Mouse (Mus musculus): Measurements from ENCODE around the gene Tmem165. TPM values are rescaled to one million over a fixed set of nuclear protein-coding genes. Genes with fewer than 3 reads are reported as not detected.

Tmem165 gene
- total RNA-seq, 2 experiments from 2014 or later = 33.9 to 37.4 TPM

DNA sequence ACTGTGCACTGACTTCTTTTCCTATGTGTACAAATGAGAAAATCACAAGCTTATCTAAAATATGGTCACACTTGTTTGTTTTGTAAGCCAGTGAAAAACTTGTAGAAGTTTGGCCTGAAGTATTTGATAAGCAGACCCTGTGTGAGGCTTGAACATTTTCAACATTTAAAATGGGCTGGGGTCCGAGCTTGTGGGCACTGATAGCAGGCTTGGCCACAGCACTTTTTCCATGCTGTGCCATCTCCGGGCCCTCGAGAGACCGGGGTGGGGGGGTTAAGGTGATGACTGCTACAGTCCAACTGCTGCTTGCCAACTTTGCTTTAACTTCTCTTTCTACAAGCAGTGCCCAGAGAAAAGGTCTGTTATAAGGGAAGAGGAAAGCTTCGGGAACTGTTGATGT lies 24.4 kb downstream of the Tmem165 start:
- intact Hi-C loops (cut with DNase I) = no loop called here
- DNase-seq (ENCODE audit: low spot score in 2 of 2) = no peak

- DNase-seq (ENCODE audit: low spot score in 2 of 2) = peak in 1 of 2 experiments; percentile 84
- intact Hi-C loops (cut with DNase I) = no loop called here
Observed at GRCm38 (mm10) chr5:76216691-76217090, 33.0 kb downstream of the Tmem165 start.

DNA sequence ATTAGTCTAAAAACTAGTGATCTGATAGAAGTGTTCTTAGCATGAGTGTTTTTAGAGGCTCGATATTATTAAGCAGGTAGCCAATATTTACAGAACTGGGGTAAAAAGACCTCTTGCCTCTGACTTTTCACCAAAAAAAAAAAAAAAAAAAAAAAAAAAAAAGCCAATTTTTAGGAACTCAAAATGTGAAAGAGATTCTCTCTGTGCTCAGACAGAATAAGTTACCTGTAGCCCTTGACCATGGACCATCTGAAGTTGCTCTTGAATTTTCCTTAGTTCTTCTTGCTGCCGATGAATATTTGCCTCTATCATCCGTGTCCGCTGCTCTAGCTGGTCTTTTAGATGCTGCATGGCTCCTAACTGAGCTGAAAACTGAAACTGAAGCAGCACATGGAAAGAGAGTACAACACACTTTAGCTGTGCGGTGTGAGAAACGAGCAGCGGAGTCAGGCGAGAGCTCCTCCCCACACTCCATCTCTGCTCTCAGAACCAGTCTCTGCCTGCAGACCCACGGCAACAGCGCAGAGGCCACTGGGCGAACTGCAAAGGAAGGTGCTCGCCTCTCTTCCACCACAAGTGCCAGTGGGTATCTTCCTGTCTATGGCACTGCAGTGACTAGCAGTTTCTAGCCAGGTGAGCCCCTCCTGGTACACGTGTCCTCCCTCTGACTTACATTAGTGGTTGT lies 47.6 kb downstream of the Tmem165 start:
- DNase-seq (ENCODE audit: low spot score in 2 of 2) = no peak
- intact Hi-C loops (cut with DNase I) = loop anchor here (10.0 kb wide), 1 partner anchor 367 kb away; no protein-coding TSS in a partner anchor

GRCm38 (mm10) chr5:76243274-76243673 lies 59.6 kb downstream of the Tmem165 start:
- no peak for DNase-seq (ENCODE audit: low spot score in 2 of 2)
- intact Hi-C loops (cut with DNase I) = no loop called here

DNA sequence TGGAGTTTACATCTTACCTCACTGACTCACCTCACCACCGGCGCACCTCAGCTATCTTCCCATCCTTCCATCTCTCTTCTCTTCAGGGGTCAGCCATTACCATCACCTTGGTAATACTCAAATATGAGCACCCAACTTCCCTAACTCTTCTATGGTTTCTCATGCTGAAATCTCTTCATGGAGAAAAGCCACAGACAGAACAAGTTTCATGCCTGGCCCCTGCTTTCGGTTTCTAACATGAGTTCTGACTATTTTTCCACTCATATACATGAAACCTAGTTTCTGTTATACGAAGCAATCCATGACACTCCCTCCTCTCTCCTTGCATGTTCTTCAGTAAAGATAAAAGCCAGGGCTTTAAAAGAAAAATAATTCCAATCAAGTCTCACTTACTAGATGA lies 60.2 kb downstream of the Tmem165 start:
- intact Hi-C loops (cut with DNase I) = no loop called here
- no peak for DNase-seq (ENCODE audit: low spot score in 2 of 2)

DNA sequence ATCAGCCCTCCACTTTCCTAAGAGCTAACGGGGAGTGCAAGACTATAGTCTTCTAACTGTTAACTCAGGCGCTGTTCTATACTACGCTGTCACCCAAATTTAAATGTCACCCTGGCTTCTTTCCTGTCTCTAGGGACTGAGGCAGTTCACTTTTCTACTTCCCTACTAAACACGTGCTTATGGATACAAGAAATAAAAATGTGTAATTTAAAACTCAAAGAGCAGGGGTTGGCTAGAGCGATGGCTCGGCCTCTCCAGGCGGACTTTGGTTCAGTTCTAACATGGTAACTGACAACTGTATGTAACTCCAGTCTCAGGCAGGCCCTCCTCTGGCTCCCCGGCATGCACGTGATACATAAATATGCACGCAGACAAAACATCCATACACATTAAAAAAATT lies 60.8 kb downstream of the Tmem165 start:
- intact Hi-C loops (cut with DNase I) = no loop called here

DNA sequence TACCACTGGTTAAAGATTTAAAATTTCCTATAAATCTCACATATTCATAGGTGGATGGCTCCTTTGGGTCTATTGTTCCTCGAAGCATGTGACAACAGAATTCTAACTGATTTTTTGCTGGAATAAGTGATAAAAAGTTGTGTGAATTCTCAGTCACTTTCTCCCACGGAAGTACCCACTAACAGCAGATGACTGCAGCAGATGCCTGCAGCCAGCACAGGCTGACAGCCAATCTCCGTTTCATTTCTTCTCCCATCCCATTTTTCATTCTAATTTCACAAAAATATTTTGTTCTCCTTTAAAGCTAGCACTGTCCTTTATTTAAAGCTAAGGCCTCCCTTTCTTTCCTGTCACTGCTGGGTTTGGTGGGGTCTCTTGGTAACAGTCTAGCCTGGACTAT lies 61.7 kb downstream of the Tmem165 start:
- intact Hi-C loops (cut with DNase I) = no loop called here
- DNase-seq (ENCODE audit: low spot score in 2 of 2) = peak; percentile 30 to 61

More for the DNA sequence above, 60.8 kb downstream of the Tmem165 start:
- DNase-seq (ENCODE audit: low spot score in 2 of 2) = no peak

- intact Hi-C loops (cut with DNase I) = no loop called here
Observed at GRCm38 (mm10) chr5:76246539-76246938, 62.9 kb downstream of the Tmem165 start.

DNA sequence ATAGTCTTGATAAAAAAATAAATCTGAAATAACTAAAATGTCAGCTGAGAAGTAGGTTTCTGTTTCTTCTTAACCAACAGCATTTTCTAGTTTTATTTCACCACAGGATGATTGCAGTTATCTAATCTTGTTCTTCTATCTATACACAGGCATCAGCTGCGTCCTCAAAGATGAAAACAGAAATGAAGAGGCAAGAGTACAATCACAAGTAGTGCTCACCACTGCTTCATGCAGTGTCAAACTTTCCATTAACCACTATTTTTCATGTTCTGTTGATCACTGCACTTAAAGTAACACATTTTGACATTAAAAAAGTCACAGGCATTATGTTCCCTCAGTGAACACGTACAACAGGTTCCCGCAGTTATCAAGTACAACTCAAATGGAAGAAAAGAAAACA lies 67.3 kb downstream of the Tmem165 start:
- no peak for DNase-seq (ENCODE audit: low spot score in 2 of 2)
- intact Hi-C loops (cut with DNase I) = no loop called here

More at GRCm38 (mm10) chr5:76246539-76246938, 62.9 kb downstream of the Tmem165 start:
- DNase-seq (ENCODE audit: low spot score in 2 of 2) = no peak

Other genes starting within 250 kb of the Tmem165 start
- gene Kdr, start 205.4 kb upstream of the Tmem165 start, total RNA-seq (2021) = 10 to 100 TPM; 10.2 to 10.5 TPM
- 10 to 100 TPM; 18.8 to 20.2 TPM for gene Srd5a3, start 43.6 kb upstream of the Tmem165 start, total RNA-seq (2021)
- gene Clock, start 120.9 kb downstream of the Tmem165 start, total RNA-seq (2021) = 10 to 100 TPM; 54.5 to 56.3 TPM
- not detected for gene Pdcl2, start 147.3 kb downstream of the Tmem165 start, total RNA-seq (2021)
- not detected for gene Nmu, start 179.9 kb downstream of the Tmem165 start, total RNA-seq (2021)

Data from left cerebral cortex, postnatal 25 days (tissue).